Mouse (Mus musculus) layer of hippocampus, adult 18-20 months (tissue): Measurements from ENCODE around the gene Tas2r144. TPM values are rescaled to one million over a fixed set of nuclear protein-coding genes. Genes with fewer than 3 reads are reported as not detected.
A peak's percentile ranks its signal among the peaks of the same experiment; 100 is the strongest.

Experiments
- DNase-seq, 2 experiments: peaks; one replicate each; pipeline ENCODE4 v3.0.0; 2022; ENCODE audit warnings: low spot score in 2 of 2
- total RNA-seq, 2 experiments: library from RNA; stranded (reverse); gene quantifications; 2 replicates each; pipeline ENCODE4 v1.2.3; 2021

The Tas2r144 gene
- total RNA-seq, 2 experiments from 2014 or later: not detected

GRCm38 (mm10) chr6:42264626-42265312 is 49.6 kb downstream of the Tas2r144 start, which contains the start of gene Casp2:
Gene Casp2 (plus strand): TSS chr6:42264985.
- DNase-seq: peak; percentile 98 to 99

Other genes starting within 250 kb of the Tas2r144 start
- gene Sval3, start 247.2 kb upstream of the Tas2r144 start, total RNA-seq: not detected
- gene Sva, start 176.9 kb upstream of the Tas2r144 start, total RNA-seq: not detected
- gene Tas2r139, start 74.4 kb upstream of the Tas2r144 start, total RNA-seq: not detected
- gene Gstk1, start 30.6 kb downstream of the Tas2r144 start, total RNA-seq: 10 to 100 TPM; 10.3 to 13.3 TPM
- gene Tmem139, start 46.6 kb downstream of the Tas2r144 start, total RNA-seq: not detected
- gene Casp2, start 49.7 kb downstream of the Tas2r144 start, total RNA-seq: 10 to 100 TPM; 17.4 to 24.0 TPM
- 1 to 10 TPM; 2.8 to 3.6 TPM for gene Clcn1, start 71.4 kb downstream of the Tas2r144 start, total RNA-seq
- gene Fam131b, start 109.3 kb downstream of the Tas2r144 start, total RNA-seq: 10 to 100 TPM; 80.2 to 82.8 TPM
- 10 to 100 TPM; 39.5 to 40.3 TPM for gene Zyx, start 134.3 kb downstream of the Tas2r144 start, total RNA-seq
- gene Epha1, start 157.9 kb downstream of the Tas2r144 start, total RNA-seq: under 1 TPM; 0.13 to 0.20 TPM
- not detected for gene Tas2r143, start 184.9 kb downstream of the Tas2r144 start, total RNA-seq
- not detected for gene Tas2r135, start 190.1 kb downstream of the Tas2r144 start, total RNA-seq
- not detected for gene Tas2r126, start 219.2 kb downstream of the Tas2r144 start, total RNA-seq
- gene Olfr458, start 249.9 kb downstream of the Tas2r144 start, total RNA-seq: not detected